Mouse (Mus musculus): ENCODE measurements around the gene Mrvi1. TPM values are rescaled to one million over a fixed set of nuclear protein-coding genes. Genes with fewer than 3 reads are reported as not detected.

The Mrvi1 gene
- total and polyA plus RNA-seq, 3 experiments, result 14.8 to 18.7 (median 16.5) TPM

DNA sequence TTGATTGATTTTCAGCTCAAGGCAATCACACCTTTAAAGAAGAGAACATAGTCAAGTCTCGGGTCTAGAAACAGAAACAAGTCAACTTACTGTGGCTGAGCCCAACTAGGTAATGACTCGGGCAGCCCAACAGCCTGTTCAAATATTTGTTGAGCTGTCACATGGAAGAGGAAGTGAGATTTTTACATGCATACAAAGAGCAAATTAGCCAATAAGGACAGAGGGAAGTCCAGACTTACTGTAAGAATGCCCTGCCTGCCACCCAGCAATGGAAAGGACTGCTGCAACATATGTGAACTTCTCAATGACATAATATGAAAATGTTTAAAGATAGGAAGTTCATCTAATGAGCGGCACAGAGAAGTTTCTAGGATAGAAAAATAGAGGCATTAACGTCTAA lies 141.9 kb downstream of the Mrvi1 start:
- 68% methylated on average over 4 of the region's 4 CpGs for WGBS
- Histone ChIP-seq H3K27ac (no peak overlapping the region), H3K79me2 (replicated peaks; ENCODE audit: control insufficient read depth, insufficient read depth, low read length) (peaks cover 5% of the 10 kb centered on the region; the same call in 1 of the 2 replicates), H3K36me3 (ENCODE audit: control insufficient read depth, insufficient read depth, low read length) (peaks cover 2% of the 10 kb centered on the region; the same call in 1 of the 2 replicates), H3K4me3 (no peak overlapping the region), H3K27me3 (ENCODE audit: control insufficient read depth, insufficient read depth, low read length) (no peaks in the 10 kb centered on the region), H3K4me1 (ENCODE audit: control insufficient read depth, insufficient read depth, low read length) (no peaks in the 10 kb centered on the region; the same call in 1 of the 2 replicates), H3K9ac (ENCODE audit: low read depth, low read length) (no peak overlapping the region)
- no peak for DNase-seq
- intact Hi-C loops (cut with DNase I), result no loop called here
- TF ChIP-seq EP300 (IDR thresholded peaks at IDR 0.05; ENCODE audit: insufficient read depth, low read depth, low read length), result no peak
- no peak for TF ChIP-seq CTCF (IDR thresholded peaks at IDR 0.05)
- TF ChIP-seq POLR2A (IDR thresholded peaks at IDR 0.05; ENCODE audit: insufficient read depth, low read depth, low read length), result 0 out of 2 replicates have a peak, but pooled peaks have one; percentile 21

DNA sequence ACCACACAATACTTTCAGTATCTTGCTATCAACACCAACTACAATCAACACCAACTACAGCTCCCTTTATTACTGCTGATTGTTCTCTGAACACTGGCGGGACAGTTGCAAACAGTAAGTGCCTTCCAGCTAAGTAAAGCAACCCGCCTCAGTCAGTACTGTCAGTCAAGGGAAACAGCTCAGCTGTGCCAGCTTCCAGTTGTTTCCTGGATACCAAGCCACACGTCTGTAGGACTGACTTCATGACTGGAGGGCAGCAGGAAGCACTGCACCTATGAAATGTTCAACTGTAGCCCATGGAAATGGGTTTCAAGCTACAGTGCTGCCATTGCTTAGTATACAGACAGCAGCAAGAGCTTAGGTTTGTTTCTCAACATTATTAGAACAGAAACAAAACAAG lies 147.7 kb downstream of the Mrvi1 start:
- DNase-seq, result no peak
- no peak overlapping the region for H3K9ac ChIP-seq (ENCODE audit: low read depth, low read length)
- H3K4me3 ChIP-seq, result no peak overlapping the region
- intact Hi-C loops (cut with DNase I), result no loop called here
- TF ChIP-seq EP300 (IDR thresholded peaks at IDR 0.05; ENCODE audit: insufficient read depth, low read depth, low read length) (no peak), POLR2A (IDR thresholded peaks at IDR 0.05; ENCODE audit: insufficient read depth, low read depth, low read length) (no peak), CTCF (IDR thresholded peaks at IDR 0.05) (no peak)
- H3K79me2 ChIP-seq (replicated peaks; ENCODE audit: control insufficient read depth, insufficient read depth, low read length), result peaks cover 3% of the 10 kb centered on the region; the same call in 1 of the 2 replicates
- 32% methylated on average over 3 of the region's 3 CpGs for WGBS
- peaks cover 12% of the 10 kb centered on the region for H3K36me3 ChIP-seq (ENCODE audit: control insufficient read depth, insufficient read depth, low read length)
- H3K4me1 ChIP-seq (ENCODE audit: control insufficient read depth, insufficient read depth, low read length), result peaks cover 3% of the 10 kb centered on the region
- no peaks in the 10 kb centered on the region for H3K27me3 ChIP-seq (ENCODE audit: control insufficient read depth, insufficient read depth, low read length)
- no peak overlapping the region for H3K27ac ChIP-seq

- TF ChIP-seq CTCF (IDR thresholded peaks at IDR 0.05) (no peak), EP300 (IDR thresholded peaks at IDR 0.05; ENCODE audit: insufficient read depth, low read depth, low read length) (no peak), POLR2A (IDR thresholded peaks at IDR 0.05; ENCODE audit: insufficient read depth, low read depth, low read length) (no peak)
- H3K4me3 ChIP-seq, result no peak overlapping the region
- H3K36me3 ChIP-seq (ENCODE audit: control insufficient read depth, insufficient read depth, low read length), result peaks cover 12% of the 10 kb centered on the region
- no peaks in the 10 kb centered on the region for H3K27me3 ChIP-seq (ENCODE audit: control insufficient read depth, insufficient read depth, low read length)
- H3K27ac ChIP-seq, result no peak overlapping the region
- H3K9ac ChIP-seq (ENCODE audit: low read depth, low read length), result no peak overlapping the region
- peaks cover 3% of the 10 kb centered on the region; the same call in 1 of the 2 replicates for H3K79me2 ChIP-seq (replicated peaks; ENCODE audit: control insufficient read depth, insufficient read depth, low read length)
- no peak for DNase-seq
- intact Hi-C loops (cut with DNase I), result no loop called here
- 98% methylated on average over 1 of the region's 1 CpGs for WGBS
- peaks cover 3% of the 10 kb centered on the region for H3K4me1 ChIP-seq (ENCODE audit: control insufficient read depth, insufficient read depth, low read length)
These were observed 148.2 kb downstream of the Mrvi1 start for GRCm38 (mm10) chr7:110834018-110834417.

DNA sequence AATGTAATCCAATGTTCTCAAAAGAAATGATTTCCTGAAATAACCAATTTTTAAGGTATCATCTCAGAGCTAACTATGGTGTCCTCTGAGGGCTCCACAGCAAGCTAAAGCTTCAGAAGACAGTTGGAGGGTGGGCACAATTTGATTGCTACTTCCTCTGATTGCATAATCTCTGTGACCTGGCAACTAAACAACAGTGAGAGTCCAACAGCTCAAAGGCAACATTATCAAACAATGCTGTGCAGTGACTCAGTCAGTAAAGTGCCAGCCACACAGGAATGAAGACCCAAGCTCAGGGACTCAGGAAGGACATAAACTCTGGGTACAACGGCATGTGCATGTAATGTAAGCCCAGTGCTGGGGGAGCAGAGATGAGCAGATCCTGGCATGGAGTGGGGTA lies 149.2 kb downstream of the Mrvi1 start:
- intact Hi-C loops (cut with DNase I), result no loop called here
- H3K27me3 ChIP-seq (ENCODE audit: control insufficient read depth, insufficient read depth, low read length), result no peaks in the 10 kb centered on the region
- H3K79me2 ChIP-seq (replicated peaks; ENCODE audit: control insufficient read depth, insufficient read depth, low read length), result peaks cover 2% of the 10 kb centered on the region; the same call in 1 of the 2 replicates
- no peak for DNase-seq
- peaks cover 3% of the 10 kb centered on the region for H3K4me1 ChIP-seq (ENCODE audit: control insufficient read depth, insufficient read depth, low read length)
- peak overlapping the region; percentile 48 for H3K27ac ChIP-seq
- no peak overlapping the region for H3K9ac ChIP-seq (ENCODE audit: low read depth, low read length)
- H3K4me3 ChIP-seq, result no peak overlapping the region
- WGBS, result 32% methylated on average over 1 of the region's 1 CpGs
- H3K36me3 ChIP-seq (ENCODE audit: control insufficient read depth, insufficient read depth, low read length), result peaks cover 12% of the 10 kb centered on the region
- TF ChIP-seq EP300 (IDR thresholded peaks at IDR 0.05; ENCODE audit: insufficient read depth, low read depth, low read length), result 0 out of 2 replicates have a peak, but pooled peaks have one; percentile 26
- no peak for TF ChIP-seq POLR2A (IDR thresholded peaks at IDR 0.05; ENCODE audit: insufficient read depth, low read depth, low read length)

DNA sequence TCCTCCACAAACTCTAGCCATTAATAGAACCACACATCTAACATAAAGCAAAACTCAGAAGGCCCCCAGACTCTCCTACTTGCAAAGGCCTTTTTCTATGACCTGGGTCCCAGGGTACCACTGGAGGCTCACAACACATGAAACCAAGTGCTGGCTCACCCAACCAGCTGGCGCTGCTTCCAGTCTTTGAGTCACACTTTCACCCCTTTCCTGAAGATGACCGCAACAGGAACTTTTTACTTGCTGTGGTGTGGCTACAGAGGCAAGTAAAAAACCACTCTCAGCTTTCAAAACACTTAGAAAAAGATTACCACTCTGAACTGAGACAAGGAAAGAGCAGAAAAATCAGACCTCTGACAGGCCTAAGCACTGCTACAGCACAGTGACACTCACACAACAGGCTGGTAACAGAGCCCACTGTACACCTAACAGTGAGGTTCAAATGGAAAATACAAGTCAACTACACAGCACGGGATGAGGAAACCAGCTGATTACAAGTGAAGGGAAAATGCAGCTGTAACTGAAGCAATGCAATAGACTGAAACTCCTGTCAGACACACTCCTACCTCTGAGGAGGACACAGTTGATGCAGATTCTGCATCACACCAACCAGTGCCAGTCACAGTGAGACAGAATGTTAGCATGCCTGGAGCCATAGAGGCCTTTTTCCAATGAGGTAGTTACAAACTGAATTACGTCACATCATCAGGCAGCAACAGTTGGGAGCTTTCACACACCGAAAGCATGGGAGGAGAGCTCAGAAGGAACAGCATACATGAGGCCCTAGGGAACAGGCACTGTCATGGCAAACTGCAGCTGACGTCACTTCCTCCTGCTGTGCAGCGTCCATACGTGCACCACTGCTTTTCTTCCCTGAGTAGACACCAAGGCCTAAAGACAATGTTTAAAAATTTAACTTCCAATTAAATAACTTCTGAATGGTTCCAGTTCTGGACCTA lies 158.0 kb downstream of the Mrvi1 start:
- Histone ChIP-seq H3K9ac (ENCODE audit: low read depth, low read length) (no peak overlapping the region), H3K4me3 (no peak overlapping the region), H3K79me2 (replicated peaks; ENCODE audit: control insufficient read depth, insufficient read depth, low read length) (no peaks in the 10 kb centered on the region), H3K36me3 (ENCODE audit: control insufficient read depth, insufficient read depth, low read length) (peaks cover 9% of the 10 kb centered on the region), H3K27me3 (ENCODE audit: control insufficient read depth, insufficient read depth, low read length) (no peaks in the 10 kb centered on the region), H3K27ac (no peak overlapping the region), H3K4me1 (ENCODE audit: control insufficient read depth, insufficient read depth, low read length) (peaks cover 8% of the 10 kb centered on the region)
- WGBS, result 70% methylated on average over 8 of the region's 8 CpGs
- TF ChIP-seq CTCF (IDR thresholded peaks at IDR 0.05), result no peak
- TF ChIP-seq EP300 (IDR thresholded peaks at IDR 0.05; ENCODE audit: insufficient read depth, low read depth, low read length), result no peak
- TF ChIP-seq POLR2A (IDR thresholded peaks at IDR 0.05; ENCODE audit: insufficient read depth, low read depth, low read length), result no peak
- intact Hi-C loops (cut with DNase I), result no loop called here
- peak in 1 of 2 experiments; percentile 37 for DNase-seq

GRCm38 (mm10) chr7:110823593-110823992 lies 158.7 kb downstream of the Mrvi1 start:
- TF ChIP-seq CTCF (IDR thresholded peaks at IDR 0.05), result no peak
- TF ChIP-seq EP300 (IDR thresholded peaks at IDR 0.05; ENCODE audit: insufficient read depth, low read depth, low read length), result no peak
- no peak for TF ChIP-seq POLR2A (IDR thresholded peaks at IDR 0.05; ENCODE audit: insufficient read depth, low read depth, low read length)
- no peak overlapping the region for H3K27ac ChIP-seq
- H3K36me3 ChIP-seq (ENCODE audit: control insufficient read depth, insufficient read depth, low read length), result peaks cover 9% of the 10 kb centered on the region
- H3K4me3 ChIP-seq, result no peak overlapping the region
- intact Hi-C loops (cut with DNase I), result no loop called here
- 64% methylated on average over 4 of the region's 4 CpGs for WGBS
- peaks cover 9% of the 10 kb centered on the region for H3K4me1 ChIP-seq (ENCODE audit: control insufficient read depth, insufficient read depth, low read length)
- no peak overlapping the region for H3K9ac ChIP-seq (ENCODE audit: low read depth, low read length)
- H3K79me2 ChIP-seq (replicated peaks; ENCODE audit: control insufficient read depth, insufficient read depth, low read length), result no peaks in the 10 kb centered on the region
- DNase-seq, result no peak
- no peaks in the 10 kb centered on the region for H3K27me3 ChIP-seq (ENCODE audit: control insufficient read depth, insufficient read depth, low read length)
